Mouse (Mus musculus) neural tube, embryonic 14.5 days (tissue): ENCODE data around the gene Alkbh4. TPM values are rescaled to one million over a fixed set of nuclear protein-coding genes. Genes with fewer than 3 reads are reported as not detected.
A peak's percentile ranks its signal among the peaks of the same experiment; 100 is the strongest.
"Not testable (repeated sequence)": the region's sequence is repeated elsewhere in the genome, so short reads cannot be mapped to it uniquely, and the experiment has no call there.

ENCODE experiments used
- ATAC-seq: fragments of 200-750 bp; cut with Nextera tagmentation; 2 replicates; pipeline ENCODE4 v1.8.0; 2017; ENCODE audit warnings: low read depth, mild to moderate bottlenecking, moderate TSS enrichment, moderate library complexity
- H3K27ac ChIP-seq: fragments of 300-500 bp; sonication (generic); 2 replicates; pipeline ENCODE4 v1.5.1; 2014; ENCODE audit warnings: low read depth, mild to moderate bottlenecking, control low read depth, low read length, moderate library complexity, mixed read lengths
- H3K27me3 ChIP-seq: fragments of 300-500 bp; sonication (generic); 2 replicates; pipeline ENCODE4 v1.6.1; 2014; ENCODE audit warnings: low read length; ENCODE audit not compliant: control insufficient read depth, insufficient read depth
- H3K36me3 ChIP-seq: fragments of 300-500 bp; sonication (generic); 2 replicates; pipeline ENCODE4 v1.6.1; 2014; ENCODE audit warnings: low read length, mixed read lengths; ENCODE audit not compliant: control insufficient read depth, insufficient read depth
- H3K4me1 ChIP-seq: fragments of 300-500 bp; sonication (generic); 2 replicates; pipeline ENCODE4 v1.6.1; 2014; ENCODE audit warnings: low read length; ENCODE audit not compliant: control insufficient read depth, insufficient read depth
- H3K4me2 ChIP-seq: fragments of 300-500 bp; sonication (generic); 2 replicates; pipeline ENCODE4 v1.6.1; 2014; ENCODE audit warnings: mild to moderate bottlenecking, low read depth, low read length, control low read depth
- H3K4me3 ChIP-seq: fragments of 300-500 bp; sonication (generic); 2 replicates; pipeline ENCODE4 v1.5.1; 2014; ENCODE audit warnings: low read depth, low read length, control low read depth, mixed read lengths
- H3K9ac ChIP-seq: fragments of 300-500 bp; sonication (generic); replicated peaks from 2 replicates; pipeline ENCODE4 v1.6.1; 2014; ENCODE audit warnings: low read depth, mild to moderate bottlenecking, control low read depth, low read length, mixed read lengths
- H3K9me3 ChIP-seq: fragments of 300-500 bp; sonication (generic); 2 replicates; pipeline ENCODE4 v1.6.1; 2016; ENCODE audit warnings: low read length; ENCODE audit not compliant: control insufficient read depth
- WGBS: fragments of 180-500 bp; shearing (Covaris S2); extraction: QIAGEN DNeasy Blood & Tissue Kit; methylation state at CpG from one replicate; pipeline ENCODE4 v1.1.7; 2014; 5-methylcytosine and 5-hydroxymethylcytosine counted together
- polyA plus RNA-seq: library from polyadenylated mRNA; unstranded; fragments of >200 nt; fragmentation: Nextera tagmentation; extraction: Ambion mirVana; gene quantifications from 2 replicates; pipeline ENCODE4 v1.2.1, GENCODE M21; 2014

Gene Alkbh4
- polyA plus RNA-seq, 1 experiment from 2014 or later = 18.4 TPM

DNA sequence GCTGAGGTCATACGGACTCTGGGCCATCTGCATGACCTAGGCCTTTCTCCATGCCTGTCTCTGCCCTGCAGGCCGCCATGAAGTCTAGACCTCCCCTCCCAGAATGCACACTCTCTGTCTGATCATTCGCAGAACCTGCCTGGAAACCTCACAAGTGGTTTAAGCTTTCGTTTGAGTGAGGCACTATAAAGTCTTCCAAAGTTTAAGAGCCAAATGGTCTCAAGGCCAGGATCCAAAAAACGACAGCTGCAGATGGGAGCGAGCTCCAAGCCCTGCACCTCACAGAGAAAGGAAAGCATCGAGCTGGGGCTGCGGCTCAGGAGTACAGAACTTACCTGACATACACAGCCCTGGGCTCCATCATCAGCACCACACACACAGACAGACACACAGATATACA, 16.4 kb downstream of the Alkbh4 start:
- no peak overlapping the region for H3K4me3 ChIP-seq
- 85% methylated on average over 8 of the region's 8 CpGs for WGBS
- no peak for ATAC-seq

DNA sequence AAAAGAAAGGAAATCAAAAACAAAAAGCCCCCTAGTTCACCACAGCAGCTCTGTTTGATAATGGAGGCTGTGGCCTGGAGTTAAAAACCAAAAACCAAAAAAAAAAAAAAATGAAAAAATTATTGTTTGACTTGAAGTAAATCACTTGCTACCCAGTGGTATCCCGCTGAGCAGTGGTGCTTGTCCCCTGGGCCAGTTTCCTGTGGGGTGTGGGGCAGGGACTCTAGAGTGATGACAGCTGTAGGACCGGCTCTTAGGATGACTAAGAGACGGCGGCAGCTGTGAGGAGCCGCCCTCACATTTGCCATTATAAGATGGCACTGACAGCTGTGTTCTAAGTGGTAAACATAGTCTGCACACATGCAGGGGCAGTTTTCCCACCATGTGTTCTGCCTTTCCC, 19.5 kb downstream of the Alkbh4 start:
- Histone ChIP-seq H3K4me3 (no peak overlapping the region), H3K4me2 (no peak overlapping the region), H3K27ac (no peak overlapping the region), H3K9me3 (no peaks in the 10 kb centered on the region), H3K36me3 (peaks cover under 1% of the 10 kb centered on the region; the same call in 1 of the 2 replicates), H3K9ac (no peak overlapping the region), H3K4me1 (no peaks in the 10 kb centered on the region), H3K27me3 (no peaks in the 10 kb centered on the region)
- 78% methylated on average over 5 of the region's 5 CpGs for WGBS
- ATAC-seq = no peak

More for the DNA sequence above, 16.4 kb downstream of the Alkbh4 start:
- no peaks in the 10 kb centered on the region for H3K36me3 ChIP-seq
- no peak overlapping the region for H3K27ac ChIP-seq
- H3K4me1 ChIP-seq = no peaks in the 10 kb centered on the region
- no peak overlapping the region for H3K4me2 ChIP-seq
- no peaks in the 10 kb centered on the region for H3K27me3 ChIP-seq
- no peaks in the 10 kb centered on the region for H3K9me3 ChIP-seq
- no peak overlapping the region for H3K9ac ChIP-seq

DNA sequence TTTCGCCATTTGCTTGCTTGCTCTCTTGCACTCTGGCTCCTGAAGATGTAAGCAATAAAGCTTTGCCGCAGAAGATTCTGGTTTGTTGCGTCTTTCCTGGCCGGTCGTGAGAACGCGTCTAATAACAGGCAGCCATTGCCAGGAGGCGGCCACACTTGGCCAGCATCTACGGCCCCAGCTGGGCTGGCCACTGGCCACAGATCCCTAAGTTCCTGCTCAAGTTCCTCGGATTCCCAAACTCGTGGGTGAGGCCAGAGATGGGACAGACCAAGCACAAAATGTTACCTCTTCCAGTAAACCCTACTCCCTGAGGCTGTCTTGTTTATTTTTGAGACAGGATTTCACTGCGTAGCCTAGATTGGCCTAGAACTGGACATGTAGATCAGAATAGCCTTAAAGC, 24.1 kb downstream of the Alkbh4 start:
- not testable (repeated sequence) for H3K9me3 ChIP-seq, H3K4me2 ChIP-seq, H3K36me3 ChIP-seq, H3K4me3 ChIP-seq, H3K27me3 ChIP-seq, H3K4me1 ChIP-seq, H3K27ac ChIP-seq, H3K9ac ChIP-seq, ATAC-seq
- WGBS = 92% methylated on average over 10 of the region's 12 CpGs

DNA sequence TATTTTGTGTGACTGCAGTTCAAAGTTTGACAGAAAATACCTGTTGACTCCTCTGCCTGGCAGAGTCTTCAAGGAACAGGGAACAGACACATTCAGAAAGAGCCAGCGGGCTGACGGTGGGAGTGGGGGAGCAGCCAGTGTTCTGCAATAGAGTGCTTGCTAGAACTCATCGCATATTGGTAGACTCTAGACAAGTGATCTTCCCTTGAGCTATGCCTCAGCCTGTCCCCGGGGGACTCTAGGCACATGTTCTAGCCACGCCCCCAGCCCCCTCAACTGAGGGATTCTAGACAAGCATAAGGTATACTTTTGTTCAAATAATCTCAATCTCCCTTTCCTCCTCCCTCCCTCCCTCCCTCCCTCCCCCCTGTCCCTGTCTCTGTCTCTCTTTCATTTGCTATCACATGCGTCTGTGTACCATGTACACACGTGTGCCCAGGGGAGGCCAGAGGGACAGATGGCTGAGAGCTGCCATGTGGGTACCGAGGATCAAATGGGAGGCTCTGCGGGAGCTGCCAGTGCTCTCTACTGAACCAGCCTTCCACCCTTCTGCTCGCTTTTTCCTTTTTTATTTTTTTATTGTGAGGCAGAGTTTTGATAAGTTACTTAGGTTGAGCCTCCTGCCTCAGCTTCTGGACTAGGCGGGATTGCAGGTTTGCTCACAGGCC, 28.0 kb downstream of the Alkbh4 start:
- WGBS = 57% methylated on average over 11 of the region's 11 CpGs
- Histone ChIP-seq H3K27me3 (no peaks in the 10 kb centered on the region), H3K36me3 (peaks cover 8% of the 10 kb centered on the region), H3K9me3 (no peaks in the 10 kb centered on the region), H3K9ac (no peak overlapping the region), H3K4me2 (no peak overlapping the region), H3K27ac (no peak overlapping the region), H3K4me1 (no peaks in the 10 kb centered on the region), H3K4me3 (no peak overlapping the region)
- ATAC-seq = no peak

- Histone ChIP-seq H3K36me3 (peaks cover 8% of the 10 kb centered on the region), H3K27ac (no peak overlapping the region), H3K4me3 (no peak overlapping the region), H3K4me1 (peaks cover 4% of the 10 kb centered on the region; the same call in 1 of the 2 replicates), H3K9ac (no peak overlapping the region), H3K9me3 (no peaks in the 10 kb centered on the region), H3K4me2 (no peak overlapping the region), H3K27me3 (no peaks in the 10 kb centered on the region)
- no peak for ATAC-seq
- 69% methylated on average over 8 of the region's 8 CpGs for WGBS
These were observed 29.3 kb downstream of the Alkbh4 start for GRCm38 (mm10) chr5:136165246-136165645.

DNA sequence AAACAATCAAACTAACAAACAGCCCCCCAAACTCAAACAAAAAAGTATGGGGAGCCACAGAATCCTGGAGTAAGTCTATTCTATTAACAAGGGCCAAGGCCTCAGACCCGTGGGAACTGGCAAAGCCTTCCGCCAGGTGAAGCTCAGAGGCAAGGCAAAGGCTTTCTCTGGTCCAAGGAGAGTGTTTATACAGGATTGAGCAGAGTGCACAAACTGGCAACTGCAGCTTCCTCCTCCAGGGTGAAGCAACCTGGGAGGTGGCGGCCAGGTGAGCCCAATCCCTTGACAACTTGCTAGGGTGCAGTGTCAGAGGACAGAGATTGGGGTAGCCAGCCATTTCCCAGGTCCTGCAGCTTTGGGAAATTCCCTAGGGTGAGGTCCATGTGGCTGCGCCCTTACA, 31.4 kb downstream of the Alkbh4 start:
- Histone ChIP-seq H3K9ac (no peak overlapping the region), H3K27me3 (no peaks in the 10 kb centered on the region), H3K4me3 (no peak overlapping the region), H3K9me3 (no peaks in the 10 kb centered on the region), H3K4me1 (peaks cover 13% of the 10 kb centered on the region), H3K27ac (no peak overlapping the region), H3K36me3 (no peaks in the 10 kb centered on the region), H3K4me2 (no peak overlapping the region)
- ATAC-seq = no peak
- WGBS = 94% methylated on average over 4 of the region's 4 CpGs

DNA sequence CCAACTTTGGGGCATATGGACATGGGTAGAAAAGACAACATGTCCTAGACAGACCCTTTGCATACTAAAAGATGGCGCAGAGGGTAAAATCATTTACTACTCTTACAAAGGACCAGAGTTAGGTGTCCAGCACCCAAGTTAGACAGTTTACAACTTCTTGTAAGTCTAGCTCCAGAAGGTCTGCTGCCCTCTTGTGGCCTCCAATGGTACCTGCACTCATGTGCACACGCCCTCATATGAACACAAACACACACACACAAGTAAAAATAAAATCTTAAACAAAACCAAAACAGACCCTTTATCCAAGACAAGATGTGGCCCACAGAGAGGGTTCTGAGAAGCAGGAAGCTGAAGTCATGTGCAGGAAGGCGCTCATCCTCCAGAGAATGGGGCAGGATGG, 32.1 kb downstream of the Alkbh4 start:
- H3K4me3 ChIP-seq = no peak overlapping the region
- no peaks in the 10 kb centered on the region for H3K9me3 ChIP-seq
- no peaks in the 10 kb centered on the region for H3K36me3 ChIP-seq
- H3K27ac ChIP-seq = no peak overlapping the region
- no peak overlapping the region for H3K4me2 ChIP-seq
- H3K4me1 ChIP-seq = peaks cover 13% of the 10 kb centered on the region
- WGBS = 92% methylated on average over 3 of the region's 3 CpGs
- no peaks in the 10 kb centered on the region for H3K27me3 ChIP-seq
- no peak overlapping the region for H3K9ac ChIP-seq
- no peak for ATAC-seq

DNA sequence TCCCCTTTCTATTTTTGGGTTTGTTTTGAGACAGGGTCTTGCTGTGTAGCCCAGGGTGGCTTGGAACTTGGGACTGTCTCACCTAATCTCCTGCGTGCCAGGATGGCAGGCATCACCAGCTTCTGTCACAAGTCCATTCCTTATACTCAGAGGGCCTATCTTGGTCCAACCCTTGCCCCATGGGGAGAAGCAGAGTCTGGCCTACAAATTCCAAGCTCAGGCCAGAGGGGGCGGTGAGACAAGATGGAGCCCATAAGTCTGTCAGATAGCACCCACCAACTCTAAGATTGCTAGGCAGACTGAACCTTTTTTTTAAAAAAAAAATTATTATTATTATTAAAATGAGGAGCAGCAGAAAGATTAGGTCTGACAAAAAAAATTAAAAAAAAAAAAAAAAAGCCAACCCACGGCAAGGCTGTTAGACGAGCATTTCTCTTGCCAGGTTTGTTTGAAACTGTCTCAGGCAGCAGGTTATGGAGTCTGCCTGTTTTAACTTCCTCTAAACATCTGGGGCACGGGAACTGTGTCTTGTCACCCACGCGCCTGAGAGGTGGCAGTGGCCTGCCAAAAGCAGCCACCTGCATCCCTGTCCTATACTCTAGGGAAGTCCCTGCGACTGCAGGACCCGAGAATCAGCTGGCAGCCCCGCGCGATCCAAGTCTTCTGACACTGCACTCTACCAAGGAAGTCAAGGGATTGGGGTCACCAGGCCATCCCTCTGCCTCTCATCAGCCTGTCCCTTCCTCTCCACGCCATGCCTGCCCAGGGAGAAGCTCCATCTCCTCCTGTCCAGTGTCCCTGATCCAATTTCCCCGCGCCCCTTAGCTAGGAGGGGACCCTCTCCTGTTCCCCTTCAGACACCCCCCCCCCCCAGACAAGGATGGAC, 33.9 kb downstream of the Alkbh4 start:
- Histone ChIP-seq H3K9me3 (no peaks in the 10 kb centered on the region), H3K9ac (peak overlapping the region; percentile 72), H3K4me3 (peak overlapping the region; percentile 55), H3K4me1 (peaks cover 17% of the 10 kb centered on the region), H3K4me2 (peak overlapping the region; percentile 86), H3K27ac (peak overlapping the region; percentile 77), H3K36me3 (no peaks in the 10 kb centered on the region), H3K27me3 (no peaks in the 10 kb centered on the region)
- WGBS = 12% methylated on average over 15 of the region's 15 CpGs
- no peak for ATAC-seq
